Mouse (Mus musculus): ENCODE measurements around the gene Mkks. TPM values are rescaled to one million over a fixed set of nuclear protein-coding genes. Genes with fewer than 3 reads are reported as not detected.

Gene Mkks
- polyA plus RNA-seq, 1 experiment from 2014 or later, result 13.3 TPM

GRCm38 (mm10) chr2:136832936-136833335 is 58.3 kb downstream of the Mkks start:
- H3K9ac ChIP-seq (replicated peaks), result no peak overlapping the region
- no peak overlapping the region for H3K27ac ChIP-seq (replicated peaks)
- no peak overlapping the region for H3K4me3 ChIP-seq
- H3K9me3 ChIP-seq, result no peaks in the 10 kb centered on the region
- no peaks in the 10 kb centered on the region for H3K27me3 ChIP-seq
- H3K36me3 ChIP-seq, result no peaks in the 10 kb centered on the region
- no peak overlapping the region for H3K4me2 ChIP-seq (replicated peaks)
- H3K4me1 ChIP-seq, result no peaks in the 10 kb centered on the region
- ATAC-seq (replicated peaks), result no peak
- WGBS, result 88% methylated on average over 3 of the region's 3 CpGs

GRCm38 (mm10) chr2:136827612-136828011 is 63.6 kb downstream of the Mkks start:
- Histone ChIP-seq H3K36me3 (no peaks in the 10 kb centered on the region), H3K4me3 (no peak overlapping the region), H3K27ac (replicated peaks) (no peak overlapping the region), H3K4me2 (replicated peaks) (no peak overlapping the region), H3K9me3 (no peaks in the 10 kb centered on the region), H3K4me1 (no peaks in the 10 kb centered on the region), H3K27me3 (no peaks in the 10 kb centered on the region), H3K9ac (replicated peaks) (no peak overlapping the region)
- WGBS, result 90% methylated on average over 4 of the region's 4 CpGs
- ATAC-seq (replicated peaks), result no peak

Other genes with a start within 250 kb of the Mkks start
- gene Snap25, start 177.9 kb downstream of the Mkks start, polyA plus RNA-seq (2015; fragmentation: Nextera tagmentation; extraction: Ambion mirVana), result 110 and 114 TPM in 2 replicates
- 18.7 and 24.9 TPM in 2 replicates for gene AL731706.2, start 5.7 kb downstream of the Mkks start, polyA plus RNA-seq (2015; fragmentation: Nextera tagmentation; extraction: Ambion mirVana)
- 12.9 and 13.6 TPM in 2 replicates for gene Slx4ip, start 171 bp downstream of the Mkks start, polyA plus RNA-seq (2015; fragmentation: Nextera tagmentation; extraction: Ambion mirVana)
- gene AL731706.1, start within 50 bp of the Mkks start, polyA plus RNA-seq (2015; fragmentation: Nextera tagmentation; extraction: Ambion mirVana), result 23.8 and 25.2 TPM in 2 replicates
- 10.0 and 11.2 TPM in 2 replicates for gene Jag1, start 225.3 kb upstream of the Mkks start, polyA plus RNA-seq (2015; fragmentation: Nextera tagmentation; extraction: Ambion mirVana)

All from forebrain, embryonic 15.5 days (tissue).